Mouse (Mus musculus) kidney, embryonic 15.5 days (tissue): ENCODE measurements around the gene Mki67. TPM values are rescaled to one million over a fixed set of nuclear protein-coding genes. Genes with fewer than 3 reads are reported as not detected.

Experiments
- ATAC-seq: fragments of 200-750 bp; cut with Nextera tagmentation; replicated peaks from 2 replicates; pipeline ENCODE4 v1.8.0; 2017; ENCODE audit warnings: moderate TSS enrichment; ENCODE audit not compliant: low FRiP score
- H3K27ac ChIP-seq: fragments of 300-500 bp; sonication (generic); 2 replicates; pipeline ENCODE4 v1.5.1; 2015; ENCODE audit warnings: mild to moderate bottlenecking, inconsistent platforms
- H3K27me3 ChIP-seq: fragments of 300-500 bp; sonication (generic); 2 replicates; pipeline ENCODE4 v1.6.1; 2015; ENCODE audit warnings: inconsistent platforms
- H3K36me3 ChIP-seq: fragments of 300-500 bp; sonication (generic); 2 replicates; pipeline ENCODE4 v1.6.1; 2015; ENCODE audit warnings: inconsistent platforms
- H3K4me1 ChIP-seq: fragments of 300-500 bp; sonication (generic); 2 replicates; pipeline ENCODE4 v1.6.1; 2015; ENCODE audit warnings: inconsistent platforms
- H3K4me2 ChIP-seq: fragments of 300-500 bp; sonication (generic); 2 replicates; pipeline ENCODE4 v1.6.1; 2015; ENCODE audit warnings: moderate library complexity, mild to moderate bottlenecking, inconsistent platforms
- H3K4me3 ChIP-seq: fragments of 300-500 bp; sonication (generic); replicated peaks from 2 replicates; pipeline ENCODE4 v1.5.1; 2015; ENCODE audit warnings: mild to moderate bottlenecking, inconsistent platforms
- H3K9ac ChIP-seq: fragments of 300-500 bp; sonication (generic); 2 replicates; pipeline ENCODE4 v1.6.1; 2015; ENCODE audit warnings: mild to moderate bottlenecking, inconsistent platforms
- H3K9me3 ChIP-seq: fragments of 300-500 bp; sonication (generic); replicated peaks from 2 replicates; pipeline ENCODE4 v1.6.1; 2016; ENCODE audit warnings: inconsistent platforms
- WGBS: fragments of 180-500 bp; shearing (Covaris S2); methylation state at CpG from one replicate; pipeline ENCODE4 v1.1.7; 2015; ENCODE audit warnings: mixed read lengths; 5-methylcytosine and 5-hydroxymethylcytosine counted together
- polyA plus RNA-seq: library from polyadenylated mRNA; unstranded; fragments of >200 nt; fragmentation: Nextera tagmentation; extraction: Ambion mirVana; gene quantifications from 2 replicates; pipeline ENCODE4 v1.2.1, GENCODE M21; 2015

Mki67 gene
- polyA plus RNA-seq, 1 experiment from 2014 or later, result 38.7 TPM

GRCm38 (mm10) chr7:135660314-135660713 lies 55.8 kb downstream of the Mki67 start:
- Histone ChIP-seq H3K4me1 (no peaks in the 10 kb centered on the region), H3K27me3 (no peaks in the 10 kb centered on the region), H3K9me3 (no peaks in the 10 kb centered on the region), H3K4me3 (no peak overlapping the region), H3K36me3 (no peaks in the 10 kb centered on the region), H3K27ac (no peak overlapping the region), H3K4me2 (no peak overlapping the region), H3K9ac (no peak overlapping the region)
- no peak for ATAC-seq

- H3K27ac ChIP-seq, result no peak overlapping the region
- H3K4me1 ChIP-seq, result no peaks in the 10 kb centered on the region
- H3K36me3 ChIP-seq, result no peaks in the 10 kb centered on the region
- no peak overlapping the region for H3K9ac ChIP-seq
- no peaks in the 10 kb centered on the region for H3K27me3 ChIP-seq
- 75% methylated on average over 5 of the region's 5 CpGs for WGBS
- H3K9me3 ChIP-seq, result no peaks in the 10 kb centered on the region
- no peak overlapping the region for H3K4me2 ChIP-seq
- H3K4me3 ChIP-seq, result no peak overlapping the region
- ATAC-seq, result no peak
These were observed 56.7 kb downstream of the Mki67 start for GRCm38 (mm10) chr7:135659314-135659935.

GRCm38 (mm10) chr7:135658150-135658549 lies 58.0 kb downstream of the Mki67 start:
- H3K4me2 ChIP-seq, result no peak overlapping the region
- H3K27me3 ChIP-seq, result no peaks in the 10 kb centered on the region
- H3K4me1 ChIP-seq, result no peaks in the 10 kb centered on the region
- 88% methylated on average over 7 of the region's 7 CpGs for WGBS
- H3K9me3 ChIP-seq, result no peaks in the 10 kb centered on the region
- no peak overlapping the region for H3K9ac ChIP-seq
- no peak overlapping the region for H3K4me3 ChIP-seq
- no peak for ATAC-seq
- H3K36me3 ChIP-seq, result no peaks in the 10 kb centered on the region
- no peak overlapping the region for H3K27ac ChIP-seq

GRCm38 (mm10) chr7:135655113-135655512 lies 61.0 kb downstream of the Mki67 start:
- Histone ChIP-seq H3K36me3 (no peaks in the 10 kb centered on the region), H3K9me3 (no peaks in the 10 kb centered on the region), H3K4me3 (no peak overlapping the region), H3K27ac (no peak overlapping the region), H3K4me1 (no peaks in the 10 kb centered on the region), H3K27me3 (no peaks in the 10 kb centered on the region), H3K9ac (no peak overlapping the region), H3K4me2 (no peak overlapping the region)
- ATAC-seq, result no peak
- 80% methylated on average over 4 of the region's 4 CpGs for WGBS

GRCm38 (mm10) chr7:135654288-135654687 lies 61.9 kb downstream of the Mki67 start:
- WGBS, result 79% methylated on average over 6 of the region's 6 CpGs
- no peaks in the 10 kb centered on the region for H3K27me3 ChIP-seq
- H3K9ac ChIP-seq, result no peak overlapping the region
- H3K36me3 ChIP-seq, result no peaks in the 10 kb centered on the region
- H3K4me2 ChIP-seq, result no peak overlapping the region
- no peak overlapping the region for H3K27ac ChIP-seq
- no peak overlapping the region for H3K4me3 ChIP-seq
- no peaks in the 10 kb centered on the region for H3K9me3 ChIP-seq
- no peak for ATAC-seq
- H3K4me1 ChIP-seq, result no peaks in the 10 kb centered on the region

- no peak overlapping the region for H3K4me2 ChIP-seq
- WGBS, result 90% methylated on average over 7 of the region's 7 CpGs
- H3K4me1 ChIP-seq, result no peaks in the 10 kb centered on the region
- H3K27ac ChIP-seq, result no peak overlapping the region
- no peaks in the 10 kb centered on the region for H3K36me3 ChIP-seq
- ATAC-seq, result no peak
- no peak overlapping the region for H3K9ac ChIP-seq
- H3K4me3 ChIP-seq, result no peak overlapping the region
- no peaks in the 10 kb centered on the region for H3K9me3 ChIP-seq
- no peaks in the 10 kb centered on the region for H3K27me3 ChIP-seq
These were observed 62.6 kb downstream of the Mki67 start for GRCm38 (mm10) chr7:135653601-135654000.

- H3K4me1 ChIP-seq, result no peaks in the 10 kb centered on the region
- H3K27me3 ChIP-seq, result no peaks in the 10 kb centered on the region
- H3K4me2 ChIP-seq, result no peak overlapping the region
- H3K36me3 ChIP-seq, result no peaks in the 10 kb centered on the region
- H3K4me3 ChIP-seq, result no peak overlapping the region
- no peak overlapping the region for H3K27ac ChIP-seq
- ATAC-seq, result no peak
- H3K9ac ChIP-seq, result no peak overlapping the region
- no peaks in the 10 kb centered on the region for H3K9me3 ChIP-seq
- 64% methylated on average over 11 of the region's 11 CpGs for WGBS
These were observed 63.4 kb downstream of the Mki67 start for GRCm38 (mm10) chr7:135652781-135653180.

GRCm38 (mm10) chr7:135651831-135652511 lies 64.2 kb downstream of the Mki67 start:
- Histone ChIP-seq H3K4me3 (peak overlapping the region; percentile 20), H3K27me3 (no peaks in the 10 kb centered on the region), H3K9me3 (no peaks in the 10 kb centered on the region), H3K4me1 (no peaks in the 10 kb centered on the region), H3K27ac (0 out of 2 replicates have a peak overlapping the region, but pooled peaks have one; percentile 25), H3K36me3 (no peaks in the 10 kb centered on the region), H3K9ac (no peak overlapping the region), H3K4me2 (peak overlapping the region; percentile 41)
- 53% methylated on average over 18 of the region's 18 CpGs for WGBS
- no peak for ATAC-seq

GRCm38 (mm10) chr7:135650061-135650460 lies 66.1 kb downstream of the Mki67 start:
- no peaks in the 10 kb centered on the region for H3K27me3 ChIP-seq
- no peak overlapping the region for H3K9ac ChIP-seq
- H3K27ac ChIP-seq, result no peak overlapping the region
- no peaks in the 10 kb centered on the region for H3K9me3 ChIP-seq
- 82% methylated on average over 5 of the region's 5 CpGs for WGBS
- no peak overlapping the region for H3K4me2 ChIP-seq
- no peaks in the 10 kb centered on the region for H3K4me1 ChIP-seq
- H3K36me3 ChIP-seq, result no peaks in the 10 kb centered on the region
- ATAC-seq, result no peak
- H3K4me3 ChIP-seq, result no peak overlapping the region

- no peak overlapping the region for H3K27ac ChIP-seq
- no peaks in the 10 kb centered on the region for H3K27me3 ChIP-seq
- no peak overlapping the region for H3K9ac ChIP-seq
- no peaks in the 10 kb centered on the region for H3K4me1 ChIP-seq
- no peak overlapping the region for H3K4me2 ChIP-seq
- H3K9me3 ChIP-seq, result no peaks in the 10 kb centered on the region
- H3K36me3 ChIP-seq, result no peaks in the 10 kb centered on the region
- ATAC-seq, result no peak
- WGBS, result 88% methylated on average over 1 of the region's 1 CpGs
- H3K4me3 ChIP-seq, result no peak overlapping the region
These were observed 66.9 kb downstream of the Mki67 start for GRCm38 (mm10) chr7:135649306-135649705.

- Histone ChIP-seq H3K4me2 (no peak overlapping the region), H3K36me3 (no peaks in the 10 kb centered on the region), H3K9ac (no peak overlapping the region), H3K9me3 (no peaks in the 10 kb centered on the region), H3K4me3 (no peak overlapping the region), H3K27ac (no peak overlapping the region), H3K27me3 (no peaks in the 10 kb centered on the region), H3K4me1 (no peaks in the 10 kb centered on the region)
- no peak for ATAC-seq
- 85% methylated on average over 8 of the region's 8 CpGs for WGBS
These were observed 67.3 kb downstream of the Mki67 start for GRCm38 (mm10) chr7:135648821-135649220.

- ATAC-seq, result no peak
- no peaks in the 10 kb centered on the region for H3K27me3 ChIP-seq
- no peaks in the 10 kb centered on the region for H3K36me3 ChIP-seq
- 87% methylated on average over 6 of the region's 6 CpGs for WGBS
- H3K9ac ChIP-seq, result no peak overlapping the region
- H3K4me1 ChIP-seq, result no peaks in the 10 kb centered on the region
- H3K4me2 ChIP-seq, result no peak overlapping the region
- H3K27ac ChIP-seq, result no peak overlapping the region
- no peaks in the 10 kb centered on the region for H3K9me3 ChIP-seq
- no peak overlapping the region for H3K4me3 ChIP-seq
These were observed 69.2 kb downstream of the Mki67 start for GRCm38 (mm10) chr7:135646976-135647375.

GRCm38 (mm10) chr7:135644452-135644851 lies 71.7 kb downstream of the Mki67 start:
- no peaks in the 10 kb centered on the region for H3K4me1 ChIP-seq
- H3K36me3 ChIP-seq, result no peaks in the 10 kb centered on the region
- WGBS, result 79% methylated on average over 1 of the region's 1 CpGs
- no peaks in the 10 kb centered on the region for H3K27me3 ChIP-seq
- no peak overlapping the region for H3K4me3 ChIP-seq
- no peaks in the 10 kb centered on the region for H3K9me3 ChIP-seq
- H3K4me2 ChIP-seq, result no peak overlapping the region
- no peak overlapping the region for H3K27ac ChIP-seq
- H3K9ac ChIP-seq, result no peak overlapping the region
- no peak for ATAC-seq
